ENCODE assay signal across 20 mouse cellular contexts in the genomic region with DNA sequence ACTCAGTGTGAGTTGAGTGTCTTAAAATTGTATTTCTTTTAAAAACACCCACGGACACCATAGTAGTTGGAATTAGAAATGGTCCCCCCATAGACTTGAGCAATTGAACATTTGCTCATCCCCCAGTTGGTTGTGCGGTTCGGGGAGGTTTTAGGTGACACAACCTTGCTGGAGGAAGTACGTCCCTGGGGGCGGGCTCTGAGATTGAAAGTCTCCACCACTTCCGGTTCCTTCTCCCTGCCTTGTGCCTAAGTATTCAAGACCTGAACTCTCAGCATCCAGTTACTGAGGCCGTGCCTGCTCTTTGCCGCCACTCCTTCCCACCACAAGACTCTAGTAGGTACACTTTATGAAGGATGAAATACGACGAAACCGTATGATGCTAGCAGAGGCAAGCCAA. TPM values are rescaled to one million over a fixed set of nuclear protein-coding genes. Genes with fewer than 3 reads are reported as not detected.
"Had no signal": no experiment of that assay in that cellular context is flagged by ENCODE, and none has a peak within 500 bp of the region (broad histone marks: within the 10 kb centered on the region; RNA-seq: fewer than 3 reads in every experiment).

No protein-coding gene starts in this region.

- H3K4me1 ChIP-seq: intestine, embryonic 15.5 days; liver, embryonic 15.5 days had no signal

- ATAC-seq: intestine, embryonic 15.5 days; midbrain, embryonic 15.5 days had no signal

- H3K27me3 ChIP-seq: intestine, embryonic 15.5 days; lung, embryonic 15.5 days had no signal

- H3K36me3 ChIP-seq: intestine, embryonic 15.5 days; liver, embryonic 15.5 days; lung, embryonic 15.5 days; midbrain, embryonic 12.5 days; midbrain, embryonic 15.5 days; neural tube, embryonic 13.5 days had no signal

- H3K4me3 ChIP-seq: intestine, embryonic 15.5 days; liver, embryonic 15.5 days; lung, embryonic 15.5 days; midbrain, embryonic 12.5 days; midbrain, embryonic 15.5 days; myocyte; neural tube, embryonic 13.5 days had no signal

- H3K27ac ChIP-seq: intestine, embryonic 15.5 days; liver, embryonic 15.5 days; lung, embryonic 15.5 days; midbrain, embryonic 12.5 days; midbrain, embryonic 15.5 days; neural tube, embryonic 13.5 days had no signal

- DNase-seq: kidney, adult 11 months; kidney, adult 9 months; kidney, postnatal 14 days; kidney, postnatal 4 days; lung, adult 18-20 months; lung, postnatal 10 days; lung, postnatal 36 days; thymus, adult 18-20 months; thymus, postnatal 14 days; thymus, postnatal 4 days had no signal

RNA-seq across cellular contexts. Expression of gene 4932438H23Rik, which starts 2.9 kb away (rescaled TPM):
- polyA plus RNA-seq: limb, embryonic 11.5 days; liver, embryonic 11.5 days; liver, embryonic 15.5 days; spleen, adult 2 months had no signal
